Comparison of ENCODE assay signal across 9 mouse cellular contexts in genomic region chr6:88242604-88243003, GRCm38 (mm10). TPM values are rescaled to one million over a fixed set of nuclear protein-coding genes. Genes with fewer than 3 reads are reported as not detected.
A peak's percentile ranks its signal among the peaks of the same experiment; 100 is the strongest.
DNase-seq lines count a peak whose midpoint lies in the region; ATAC-seq lines count a peak whose summit lies in the region.
"Had no signal": no experiment of that assay in that cellular context is flagged by ENCODE, and none has a peak within 500 bp of the region (broad histone marks: within the 10 kb centered on the region; RNA-seq: fewer than 3 reads in every experiment).

No protein-coding gene starts in this region.

- H3K36me3 ChIP-seq in forebrain, embryonic 13.5 days (ENCODE audit: poor library complexity, severe bottlenecking) = no peaks in the 10 kb centered on the region

- no peaks in the 10 kb centered on the region for H3K9me3 ChIP-seq in forebrain, embryonic 13.5 days (replicated peaks)

- WGBS in forebrain, embryonic 13.5 days = 1% methylated on average over 15 of the region's 15 CpGs

- DNase-seq in WW6 (ENCODE audit: low read depth, low spot score) (peak; percentile 26), MN1 (ENCODE audit: low spot score) (no peak)
- peak; percentile 24 for DNase-seq in cerebellum, adult 11-12 months
- DNase-seq in heart, postnatal 10 days = peak; percentile 62 to 70
- peak; percentile 74 to 80 for DNase-seq in kidney, postnatal 25 days
- DNase-seq in lung, postnatal 25 days (ENCODE audit: low spot score) = peak; percentile 62
- DNase-seq in right cerebral cortex, postnatal 25 days = peak; percentile 8

- peak; percentile 87 for ATAC-seq in forebrain, embryonic 13.5 days

- no peak overlapping the region for H3K27ac ChIP-seq in forebrain, embryonic 13.5 days

- intact Hi-C loops in heart, postnatal 10 days (cut with DNase I) = loop anchor here (1.0 to 5.0 kb wide), 3 partner anchors 53 to 190 kb away; no protein-coding TSS in a partner anchor

- no peak overlapping the region for H3K9ac ChIP-seq in forebrain, embryonic 13.5 days

- H3K4me1 ChIP-seq in forebrain, embryonic 13.5 days = no peaks in the 10 kb centered on the region

- H3K27me3 ChIP-seq in forebrain, embryonic 13.5 days = peaks cover 43% of the 10 kb centered on the region

- H3K4me3 ChIP-seq in forebrain, embryonic 13.5 days = no peak overlapping the region

- peak overlapping the region; percentile 21; the same call in 1 of the 2 replicates for H3K4me2 ChIP-seq in forebrain, embryonic 13.5 days

RNA-seq across cellular contexts. Expression of gene Dnajb8, which starts 20.5 kb away (rescaled TPM):
- not detected in 2 replicates for polyA plus RNA-seq in forebrain, embryonic 13.5 days (2015; fragmentation: Nextera tagmentation; extraction: Ambion mirVana)
- total RNA-seq in heart, postnatal 10 days (2021) = not detected
- total RNA-seq: layer of hippocampus, adult 18-20 months had no signal

RNA-seq across cellular contexts. Expression of gene Gata2, which starts 48.9 kb away (rescaled TPM):
- polyA plus RNA-seq in forebrain, embryonic 13.5 days (2015; fragmentation: Nextera tagmentation; extraction: Ambion mirVana) = 2.3 and 3.2 TPM in 2 replicates
- total RNA-seq in heart, postnatal 10 days (2021) = 10 to 100 TPM; 20.7 to 23.3 TPM
